Mouse (Mus musculus): ENCODE measurements around the gene Rsph9.

Rsph9 gene

DNA sequence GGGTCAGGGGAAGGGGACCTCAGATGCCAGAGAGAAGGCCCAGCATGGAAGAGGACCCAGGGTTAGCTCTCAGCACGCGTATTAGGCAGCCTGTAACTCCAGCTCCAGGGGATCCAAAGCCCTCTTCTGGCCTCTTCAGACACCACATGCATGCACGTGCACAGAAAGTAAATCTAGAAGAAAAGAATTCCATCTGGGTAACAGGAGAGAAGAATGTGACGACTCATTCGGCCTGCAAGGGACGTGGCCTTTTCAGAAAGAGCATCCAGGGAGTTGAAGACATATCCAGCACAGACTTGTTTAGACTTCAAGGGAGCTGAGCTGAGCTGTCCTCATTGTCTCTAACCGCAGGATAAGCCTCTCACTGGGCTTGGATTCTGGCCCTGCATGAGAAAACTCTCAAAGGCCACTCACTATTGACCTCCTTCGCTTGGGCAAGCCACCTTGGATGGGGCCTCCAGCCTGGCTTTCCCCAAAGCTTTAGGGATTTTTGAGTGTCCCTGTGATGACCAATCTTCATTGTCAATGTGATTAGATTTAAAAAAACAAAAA lies 41.3 kb downstream of the Rsph9 start:
- no peak for DNase-seq (ENCODE audit: low spot score in 2 of 2)

- no peak for DNase-seq (ENCODE audit: low spot score in 2 of 2)
Measured at GRCm38 (mm10) chr17:46101906-46102305, 42.1 kb downstream of the Rsph9 start.

DNA sequence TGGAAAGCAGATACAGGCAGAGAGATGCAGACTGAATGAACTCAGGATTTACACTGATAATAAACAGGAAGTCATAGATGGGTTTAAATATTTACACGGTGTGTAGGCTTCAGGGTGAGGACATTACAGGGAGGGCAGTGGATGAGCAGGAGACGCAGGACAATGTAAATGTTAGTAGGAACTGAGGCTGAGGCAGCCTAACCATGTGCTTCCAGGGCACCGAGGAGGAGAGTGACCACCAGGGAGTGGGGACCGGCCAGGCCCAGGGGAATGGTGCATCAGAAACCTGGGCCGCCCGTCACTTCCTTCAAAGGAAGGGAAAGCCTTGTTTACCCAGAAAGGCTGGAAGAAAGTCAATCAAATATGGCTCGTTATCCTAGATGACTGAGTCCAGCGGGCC lies 45.5 kb downstream of the Rsph9 start:
- DNase-seq (ENCODE audit: low spot score in 2 of 2): no peak

- no peak for DNase-seq (ENCODE audit: low spot score in 2 of 2)
Measured at GRCm38 (mm10) chr17:46091899-46092298, 52.1 kb downstream of the Rsph9 start.

- no peak for DNase-seq (ENCODE audit: low spot score in 2 of 2)
Measured at GRCm38 (mm10) chr17:46091351-46091750, 52.7 kb downstream of the Rsph9 start.

DNA sequence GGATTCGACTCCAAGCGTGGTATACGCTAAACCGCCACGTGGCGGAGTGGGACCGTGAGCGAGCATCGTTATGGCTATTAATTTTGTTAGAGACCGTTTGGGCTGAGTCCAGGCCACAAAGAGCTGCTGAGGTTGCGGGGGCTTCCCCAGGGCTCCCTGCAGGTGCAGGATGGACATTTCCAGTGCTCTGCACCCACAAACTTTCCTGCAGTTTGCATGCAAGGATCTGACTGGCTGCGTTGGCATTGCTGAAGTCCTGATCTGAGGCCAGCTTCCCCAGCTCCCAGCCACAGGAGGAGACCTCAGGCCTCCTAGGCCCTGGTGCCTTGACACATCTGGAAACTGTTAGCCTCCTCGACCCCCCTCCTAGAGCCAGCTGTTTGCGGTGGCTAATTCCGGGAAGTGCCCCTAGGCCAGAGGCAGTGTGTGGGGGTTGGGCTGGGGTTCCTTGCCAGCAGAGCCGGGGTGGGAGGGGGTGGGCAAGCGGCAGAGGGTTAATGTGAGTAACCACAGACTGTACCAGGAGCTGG lies 57.6 kb downstream of the Rsph9 start:
- DNase-seq (ENCODE audit: low spot score in 2 of 2): no peak

DNA sequence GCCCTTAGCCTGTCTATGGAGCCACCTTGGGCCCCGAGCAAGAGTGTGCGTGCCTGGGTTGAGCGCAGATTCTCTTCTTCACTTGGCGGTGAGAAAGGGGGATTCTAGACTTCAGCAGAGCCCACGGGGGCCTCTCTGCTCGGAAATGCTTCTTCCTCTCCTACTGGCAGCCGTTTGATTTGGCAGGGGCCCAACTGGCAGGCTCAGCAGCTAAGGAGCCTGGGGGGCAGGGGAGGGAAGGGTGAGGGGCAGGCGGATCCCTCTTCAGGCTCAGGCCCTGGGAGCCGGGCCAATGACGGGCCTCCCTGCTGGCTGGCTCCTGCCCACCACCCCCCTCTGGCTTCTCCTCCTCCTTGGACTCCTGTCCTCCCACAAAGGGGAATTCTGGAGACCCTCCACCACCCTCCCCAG lies 59.9 kb downstream of the Rsph9 start:
- DNase-seq (ENCODE audit: low spot score in 2 of 2): peak; percentile 59 to 73

- no peak for DNase-seq (ENCODE audit: low spot score in 2 of 2)
Measured at GRCm38 (mm10) chr17:46083381-46083780, 60.6 kb downstream of the Rsph9 start.

GRCm38 (mm10) chr17:46081657-46082056 lies 62.4 kb downstream of the Rsph9 start:
- no peak for DNase-seq (ENCODE audit: low spot score in 2 of 2)

DNA sequence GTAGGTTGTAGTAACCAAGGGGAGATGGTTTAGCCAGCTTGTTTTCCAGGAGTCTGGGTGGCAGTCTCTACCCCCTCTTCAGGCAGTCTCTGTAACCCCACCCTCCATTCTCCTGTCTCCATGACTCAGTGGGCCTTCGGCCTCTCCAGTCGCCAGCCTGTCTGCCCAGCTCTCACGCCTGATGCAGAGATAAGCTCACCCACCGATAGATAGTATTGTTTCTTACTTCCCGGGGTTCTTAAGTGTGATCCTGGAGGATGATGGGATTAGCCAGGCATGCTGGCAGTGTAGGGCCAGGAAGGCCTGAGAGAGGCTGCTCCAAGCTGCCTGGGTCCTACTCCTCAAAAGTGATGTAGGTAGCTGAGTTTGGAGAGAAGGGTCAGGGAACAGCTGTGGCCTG lies 63.0 kb downstream of the Rsph9 start:
- no peak for DNase-seq (ENCODE audit: low spot score in 2 of 2)

DNA sequence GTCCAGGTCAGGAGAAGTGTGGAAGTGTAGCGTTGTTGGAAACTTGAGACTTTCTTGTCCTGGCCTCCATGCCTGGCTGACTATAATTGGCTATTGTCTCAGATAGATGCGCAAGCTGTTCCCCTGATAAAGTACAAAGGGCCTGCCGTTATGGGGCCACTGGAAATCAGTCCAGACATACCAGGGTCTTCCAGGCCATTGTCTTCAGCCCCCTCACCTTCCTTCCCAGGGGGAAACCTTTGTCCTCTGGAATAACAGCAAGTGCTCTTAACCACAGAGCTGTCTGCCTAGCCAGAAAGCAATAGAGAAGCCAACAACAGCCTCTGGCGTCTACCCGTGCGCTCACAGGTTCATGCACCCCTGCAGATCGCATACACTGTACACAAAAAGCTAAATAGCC lies 63.6 kb downstream of the Rsph9 start:
- no peak for DNase-seq (ENCODE audit: low spot score in 2 of 2)

DNA sequence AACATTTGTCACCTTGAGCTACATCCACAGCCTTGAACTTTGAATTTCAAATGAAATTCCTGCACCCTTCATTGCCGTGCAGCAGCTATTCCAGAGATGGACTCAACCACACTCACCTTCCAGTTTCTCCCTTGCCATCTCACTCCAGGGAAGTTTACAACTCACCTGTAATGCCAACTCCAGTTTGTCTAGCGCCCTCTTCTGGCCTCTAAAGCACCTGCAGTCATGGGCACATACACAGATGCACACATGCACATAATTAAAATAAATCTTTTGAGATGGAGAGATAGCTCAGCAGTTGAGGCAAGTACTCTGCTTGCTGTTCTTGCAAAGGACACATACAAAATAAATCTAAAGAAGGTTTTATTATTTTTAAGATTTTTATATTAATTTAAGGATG lies 65.0 kb downstream of the Rsph9 start:
- DNase-seq (ENCODE audit: low spot score in 2 of 2): no peak

DNA sequence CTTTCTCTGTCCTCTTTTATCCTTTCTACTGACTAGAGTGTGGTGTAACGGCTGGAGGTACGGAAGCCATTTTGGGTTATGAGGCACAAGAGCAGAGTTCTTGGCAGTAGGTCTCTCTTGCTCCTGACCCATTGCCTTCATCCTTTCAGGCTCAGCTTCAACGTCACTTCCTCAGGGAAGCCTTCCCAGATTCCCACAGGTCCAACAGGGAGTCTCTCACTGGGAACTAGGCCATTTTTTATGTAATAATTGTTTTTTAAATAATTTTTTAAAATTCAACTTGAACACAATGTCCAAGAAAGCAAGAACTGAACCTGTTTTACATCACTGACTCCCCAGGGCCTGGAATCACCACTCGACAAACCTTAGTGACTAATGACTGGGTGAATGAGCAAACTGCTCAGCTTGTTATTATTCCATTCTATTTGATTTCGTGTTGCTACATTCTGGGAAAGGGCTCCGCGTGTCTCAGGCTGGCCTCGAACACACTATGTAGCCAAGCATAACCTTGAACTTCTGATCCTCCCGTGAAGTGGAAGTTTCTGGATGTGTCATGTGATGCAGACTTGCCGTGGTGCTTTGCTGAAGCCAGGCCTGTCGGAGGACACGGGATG lies 66.0 kb downstream of the Rsph9 start:
- no peak for DNase-seq (ENCODE audit: low spot score in 2 of 2)

GRCm38 (mm10) chr17:46076260-46076551 lies 67.8 kb downstream of the Rsph9 start:
- DNase-seq (ENCODE audit: low spot score in 2 of 2): no peak

- no peak for DNase-seq (ENCODE audit: low spot score in 2 of 2)
Measured at GRCm38 (mm10) chr17:46075551-46076259, 68.3 kb downstream of the Rsph9 start.

DNA sequence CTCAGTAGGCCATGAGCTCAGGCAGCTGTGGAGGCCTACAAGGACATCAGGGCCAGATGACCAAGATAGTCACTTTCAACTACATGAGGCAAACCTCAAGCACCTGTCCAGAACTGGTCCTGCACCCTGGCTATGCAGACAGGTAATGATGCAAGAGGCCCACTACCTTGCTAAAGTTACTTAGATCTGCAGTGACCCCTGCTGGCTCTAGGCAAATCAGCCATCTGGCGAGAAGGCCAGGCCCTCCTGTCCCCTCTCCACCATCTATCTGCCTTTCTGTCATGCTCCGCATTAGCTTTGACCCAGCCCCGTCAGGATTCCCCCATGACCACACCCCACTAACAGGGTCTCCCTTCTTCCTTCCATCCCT lies 68.9 kb downstream of the Rsph9 start:
- peak; percentile 56 to 77 for DNase-seq (ENCODE audit: low spot score in 2 of 2)

DNA sequence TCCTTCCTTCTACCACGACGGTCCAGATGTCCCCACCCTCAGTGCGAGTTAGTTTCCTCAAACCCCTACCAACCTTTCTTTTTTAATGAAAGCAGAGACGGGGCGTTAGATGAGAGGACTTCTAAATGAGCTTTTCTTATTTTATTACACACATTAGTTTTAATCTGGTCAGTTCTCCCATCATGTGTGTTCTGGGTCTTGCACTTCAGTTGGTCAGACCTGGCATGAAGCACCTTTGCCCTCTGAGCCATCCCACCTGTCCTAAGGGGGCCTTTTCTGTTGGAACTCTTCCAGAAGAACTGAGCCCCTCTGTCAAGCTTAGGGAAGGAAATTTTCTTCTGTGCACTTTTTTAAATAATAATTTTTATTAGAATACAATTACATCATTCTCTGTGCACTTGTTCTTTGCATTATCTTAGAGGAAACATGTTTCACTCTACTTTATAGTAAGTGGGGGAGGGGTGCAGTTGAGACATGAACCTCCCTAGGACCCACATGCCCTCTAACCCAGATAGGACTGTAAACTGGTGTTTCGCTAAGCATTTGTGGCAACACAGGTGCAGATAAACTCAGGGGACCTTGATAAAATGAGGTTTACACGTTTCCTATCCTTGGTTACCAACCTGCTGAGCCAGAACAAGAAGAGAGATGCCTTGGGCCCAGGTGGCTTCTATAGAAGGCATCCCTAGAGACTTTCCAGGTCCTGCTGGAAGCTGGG lies 69.5 kb downstream of the Rsph9 start:
- no peak for DNase-seq (ENCODE audit: low spot score in 2 of 2)

- peak; percentile 76 to 89 for DNase-seq (ENCODE audit: low spot score in 2 of 2)
Measured at GRCm38 (mm10) chr17:46073730-46074301, 70.2 kb downstream of the Rsph9 start.
